Comparison of ENCODE assay signal across 8 mouse cellular contexts in the genomic region with DNA sequence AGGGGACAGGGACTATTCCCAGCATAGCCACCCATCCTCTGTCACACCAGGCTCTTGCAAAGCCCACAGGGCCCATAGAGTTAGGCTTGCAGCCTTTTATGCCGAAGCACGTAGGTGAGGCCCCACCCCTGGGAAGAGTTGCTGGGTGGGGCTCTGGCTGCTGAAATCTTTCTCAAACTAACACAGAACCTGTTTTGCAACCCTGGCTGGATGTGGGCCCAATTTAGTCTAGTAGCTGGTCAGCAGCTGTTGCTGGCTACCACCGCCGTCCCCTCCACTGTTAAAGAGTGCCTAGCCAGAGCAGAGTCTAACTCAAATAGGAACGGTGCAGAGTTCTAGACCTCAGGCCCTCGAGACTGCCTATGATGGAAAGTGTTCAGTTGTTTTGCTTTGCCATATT. TPM values are rescaled to one million over a fixed set of nuclear protein-coding genes. Genes with fewer than 3 reads are reported as not detected.
A peak's percentile ranks its signal among the peaks of the same experiment; 100 is the strongest.
DNase-seq lines count a peak whose midpoint lies in the region; ATAC-seq lines count a peak whose summit lies in the region.

No protein-coding gene starts in this region.

- WGBS in stomach, embryonic 15.5 days: 50% methylated on average over 6 of the region's 6 CpGs

- peak; percentile 23 for ATAC-seq in granulocyte monocyte progenitor cell, adult 5-6 weeks (replicated peaks; ENCODE audit: poor library complexity, severe bottlenecking)
- ATAC-seq in stomach, embryonic 15.5 days (ENCODE audit: insufficient read depth, low FRiP score, low read depth): peak; percentile 54

- H3K4me3 ChIP-seq in stomach, embryonic 15.5 days (replicated peaks): no peak overlapping the region

- H3K27me3 ChIP-seq in stomach, embryonic 15.5 days (replicated peaks): no peaks in the 10 kb centered on the region

- peak overlapping the region; percentile 97 for H3K27ac ChIP-seq in stomach, embryonic 15.5 days

- no peaks in the 10 kb centered on the region for H3K9me3 ChIP-seq in stomach, embryonic 15.5 days

- DNase-seq in urinary bladder, adult 18-20 months (ENCODE audit: low spot score in 2 of 2): peak; percentile 76 to 90
- DNase-seq in urinary bladder, postnatal 10 days (ENCODE audit: low spot score): no peak
- DNase-seq in kidney, adult 11 months: peak; percentile 93
- DNase-seq in lung, adult 18-20 months: peak; percentile 95 to 97
- no peak for DNase-seq in spleen, adult 12 weeks (ENCODE audit: low spot score)
- no peak for DNase-seq in thymus, postnatal 14 days

- peaks cover 21% of the 10 kb centered on the region; the same call in 1 of the 2 replicates for H3K36me3 ChIP-seq in stomach, embryonic 15.5 days

- peak overlapping the region; percentile 69 for H3K4me2 ChIP-seq in stomach, embryonic 15.5 days

- H3K4me1 ChIP-seq in stomach, embryonic 15.5 days: peaks cover 55% of the 10 kb centered on the region

- no peak overlapping the region for H3K9ac ChIP-seq in stomach, embryonic 15.5 days

RNA-seq across cellular contexts. Expression of gene Pnma1, which starts 26.6 kb away (rescaled TPM):
- 0.26 and 0.47 TPM in 2 replicates for total RNA-seq in granulocyte monocyte progenitor cell, adult 5-6 weeks (2014; fragmentation: Nextera tagmentation)
- total RNA-seq in granulocyte monocyte progenitor cell, adult 5-6 weeks (2017): 0.17 TPM in 1 of 2 replicates, not detected in the other
- polyA plus RNA-seq in stomach, embryonic 15.5 days (2015; fragmentation: Nextera tagmentation; extraction: Ambion mirVana): 0.76 and 0.94 TPM in 2 replicates

RNA-seq across cellular contexts. Expression of gene Elmsan1, which starts 43.8 kb away (rescaled TPM):
- 12.7 and 15.1 TPM in 2 replicates for total RNA-seq in granulocyte monocyte progenitor cell, adult 5-6 weeks (2014; fragmentation: Nextera tagmentation)
- total RNA-seq in granulocyte monocyte progenitor cell, adult 5-6 weeks (2017): 7.8 and 10.1 TPM in 2 replicates
- polyA plus RNA-seq in stomach, embryonic 15.5 days (2015; fragmentation: Nextera tagmentation; extraction: Ambion mirVana): 9.9 and 10.5 TPM in 2 replicates

Comparison
In these comparisons a context has a peak if more than half of its experiments do, and no peak if none do; other contexts are left out.
1. DNase-seq: peak in urinary bladder, adult 18-20 months (2 of 2), kidney, adult 11 months (single experiment) and lung, adult 18-20 months (2 of 2); none in urinary bladder, postnatal 10 days (single experiment), spleen, adult 12 weeks (single experiment) and thymus, postnatal 14 days (single experiment).